Mouse (Mus musculus) liver, postnatal 0 days (tissue): Measurements from ENCODE around the gene Ttc21a. TPM values are rescaled to one million over a fixed set of nuclear protein-coding genes. Genes with fewer than 3 reads are reported as not detected.

Source experiments
- ATAC-seq: fragments of 200-750 bp; cut with Nextera tagmentation; 2 replicates; pipeline ENCODE4 v1.8.0; 2017; ENCODE audit warnings: mild to moderate bottlenecking, moderate library complexity
- DNase-seq: peaks from one replicate; pipeline ENCODE4 v3.0.0-alpha.2; 2016
- H3K27ac ChIP-seq: fragments of 300-500 bp; sonication (generic); 2 replicates; pipeline ENCODE4 v1.5.1; 2014; ENCODE audit warnings: antibody characterized with exemption, moderate library complexity, mild to moderate bottlenecking, low read depth
- H3K27me3 ChIP-seq: fragments of 300-500 bp; sonication (generic); 2 replicates; pipeline ENCODE4 v1.6.1; 2014; ENCODE audit warnings: low read length, control low read depth, mixed read lengths; ENCODE audit not compliant: insufficient read depth
- H3K36me3 ChIP-seq: fragments of 300-500 bp; sonication (generic); replicated peaks from 2 replicates; pipeline ENCODE4 v1.6.1; 2014; ENCODE audit warnings: mild to moderate bottlenecking, control low read depth, low read length, moderate library complexity, mixed read lengths; ENCODE audit not compliant: insufficient read depth
- H3K4me1 ChIP-seq: fragments of 300-500 bp; sonication (generic); 2 replicates; pipeline ENCODE4 v1.6.1; 2014; ENCODE audit warnings: antibody characterized with exemption, mild to moderate bottlenecking, control low read depth; ENCODE audit not compliant: insufficient read depth
- H3K4me2 ChIP-seq: fragments of 300-500 bp; sonication (generic); 2 replicates; pipeline ENCODE4 v1.6.1; 2014; ENCODE audit warnings: low read depth, mild to moderate bottlenecking, low read length, moderate library complexity, mixed read lengths
- H3K4me3 ChIP-seq: fragments of 300-500 bp; sonication (generic); 2 replicates; pipeline ENCODE4 v1.5.1; 2014; ENCODE audit warnings: low read depth, low read length
- H3K9ac ChIP-seq: fragments of 300-500 bp; sonication (generic); replicated peaks from 2 replicates; pipeline ENCODE4 v1.6.1; 2014; ENCODE audit warnings: mild to moderate bottlenecking, moderate library complexity
- H3K9me3 ChIP-seq: fragments of 300-500 bp; sonication (generic); 2 replicates; pipeline ENCODE4 v1.6.1; 2016; ENCODE audit warnings: mild to moderate bottlenecking, control low read depth, low read length, mixed read lengths
- CTCF ChIP-seq: sonication (generic); IDR thresholded peaks from 2 replicates; pipeline ENCODE4 v1.5.1; 2016; ENCODE audit warnings: antibody characterized with exemption, low read depth
- EP300 ChIP-seq: IDR thresholded peaks from 2 replicates; pipeline ENCODE4 v1.6.1; 2016; ENCODE audit warnings: antibody characterized with exemption, low read depth, mild to moderate bottlenecking
- WGBS: fragments of 180-500 bp; shearing (Covaris S2); extraction: QIAGEN DNeasy Blood & Tissue Kit; methylation state at CpG from one replicate; pipeline ENCODE4 v1.1.7; 2014; ENCODE audit not compliant: insufficient replicate concordance; 5-methylcytosine and 5-hydroxymethylcytosine counted together
- polyA plus RNA-seq: library from polyadenylated mRNA; unstranded; fragments of >200 nt; fragmentation: Nextera tagmentation; extraction: Ambion mirVana; gene quantifications from 2 replicates; pipeline ENCODE4 v1.2.1, GENCODE M21; 2015

The Ttc21a gene
- 0.09 and 0.22 TPM in 2 replicates for polyA plus RNA-seq

DNA sequence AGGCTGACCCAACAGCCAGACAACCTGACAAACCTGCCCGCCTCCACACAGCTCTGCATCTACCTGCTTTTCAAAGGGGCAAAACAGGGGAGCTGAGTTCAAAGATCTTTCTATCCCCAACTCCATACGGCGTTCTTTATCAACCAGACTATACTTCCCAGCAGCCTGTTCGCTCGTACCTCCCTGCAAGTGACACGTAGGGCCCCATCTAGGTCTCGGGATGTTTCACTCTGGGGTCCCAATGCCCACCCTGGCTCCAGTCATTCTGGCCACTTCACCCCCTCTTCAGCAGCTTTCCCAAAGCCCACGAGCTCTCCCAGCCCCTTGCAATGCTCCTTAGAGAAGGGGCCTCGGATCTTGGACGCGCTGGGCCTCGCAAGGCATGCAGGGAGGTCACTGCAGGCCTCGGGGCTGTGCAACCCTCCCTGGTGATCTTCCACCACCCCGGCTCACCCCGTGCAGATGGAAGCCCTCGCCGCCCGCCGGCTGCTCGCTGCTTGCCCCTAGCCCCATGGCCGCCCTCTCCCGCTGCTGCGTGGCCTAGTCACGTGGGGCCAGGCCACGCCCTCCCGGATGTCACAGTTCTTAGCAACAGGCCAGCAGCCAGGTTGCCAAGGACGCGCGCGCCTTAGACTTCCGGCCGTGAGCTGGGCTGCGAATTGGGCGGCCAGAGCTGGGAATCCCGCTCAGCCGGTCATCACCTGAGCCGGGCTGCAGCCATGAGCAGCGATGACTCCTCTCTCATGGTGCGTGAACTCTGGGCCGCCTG, at the start of gene Ttc21a, which contains the start of gene Gorasp1:
Ttc21a (plus strand) TSS at position 602 of the 769 bp plus-strand sequence.
Gorasp1 (minus strand) TSS at position 561 of the 769 bp plus-strand sequence.
- Histone ChIP-seq H3K36me3 (0 out of 2 replicates have a peak, but pooled peaks cover under 1% of the 10 kb centered on the region), H3K27me3 (no peaks in the 10 kb centered on the region), H3K27ac (peak within 1 kb of the TSS; percentile 84), H3K9me3 (no peaks in the 10 kb centered on the region), H3K4me1 (peaks cover 13% of the 10 kb centered on the region), H3K9ac (peak within 1 kb of the TSS; percentile 86), H3K4me2 (peak within 1 kb of the TSS; percentile 94), H3K4me3 (peak within 1 kb of the TSS; percentile 69)
- TF ChIP-seq EP300 (no peak), CTCF (no peak)
- ATAC-seq: peak; percentile 87
- peak; percentile 94 for DNase-seq
- WGBS: 1% methylated on average over 40 of the region's 40 CpGs

DNA sequence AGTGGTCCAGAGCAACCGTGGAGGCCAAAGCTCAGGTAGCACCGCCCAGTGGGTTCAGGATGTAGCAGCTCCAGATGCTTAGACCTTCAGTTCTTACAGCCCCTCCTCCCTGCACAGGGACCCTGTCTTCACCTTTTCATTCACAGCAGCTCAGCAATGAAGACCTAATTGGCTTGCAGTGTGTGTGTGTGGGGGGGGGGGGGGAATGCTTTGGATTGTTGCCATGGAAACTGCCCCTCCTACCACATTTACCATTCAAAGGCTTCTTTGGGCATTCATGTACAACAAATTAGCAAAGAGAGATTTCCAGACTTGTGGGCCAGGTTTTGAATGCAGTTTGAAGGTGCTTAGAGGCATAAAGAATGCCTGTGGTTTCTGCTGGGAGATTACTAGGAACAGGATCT, 48.6 kb upstream of the Ttc21a start:
- Histone ChIP-seq H3K27me3 (no peaks in the 10 kb centered on the region), H3K4me3 (no peak overlapping the region), H3K36me3 (no peaks in the 10 kb centered on the region), H3K4me2 (no peak overlapping the region), H3K9ac (no peak overlapping the region), H3K27ac (no peak overlapping the region), H3K4me1 (no peaks in the 10 kb centered on the region), H3K9me3 (no peaks in the 10 kb centered on the region)
- ATAC-seq (no peak), DNase-seq (no peak)
- TF ChIP-seq EP300 (no peak), CTCF (no peak)
- 61% methylated on average over 2 of the region's 2 CpGs for WGBS

DNA sequence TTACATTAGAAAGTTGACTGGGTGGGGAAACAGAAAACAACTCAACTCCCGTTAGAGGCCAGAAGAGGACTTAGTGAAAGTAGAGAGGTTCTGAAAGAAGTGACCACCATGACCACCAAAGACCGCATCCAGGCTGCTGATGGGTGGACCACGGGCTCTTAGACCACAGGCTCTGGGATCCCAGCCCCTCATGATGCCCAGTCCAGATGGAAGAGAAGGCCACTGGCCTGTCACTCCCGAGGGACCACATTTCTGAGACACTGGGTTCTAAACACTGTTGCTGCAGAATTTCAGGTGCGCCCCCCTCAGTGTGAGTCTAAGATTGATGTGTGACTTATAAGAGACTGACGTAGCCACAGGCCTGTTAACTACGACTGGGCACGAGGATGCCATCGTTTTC, 48.0 kb upstream of the Ttc21a start:
- Histone ChIP-seq H3K4me2 (no peak overlapping the region), H3K9me3 (no peaks in the 10 kb centered on the region), H3K27me3 (no peaks in the 10 kb centered on the region), H3K9ac (no peak overlapping the region), H3K36me3 (no peaks in the 10 kb centered on the region), H3K27ac (no peak overlapping the region), H3K4me1 (no peaks in the 10 kb centered on the region; the same call in 1 of the 2 replicates), H3K4me3 (no peak overlapping the region)
- TF ChIP-seq CTCF (no peak), EP300 (no peak)
- 81% methylated on average over 9 of the region's 9 CpGs for WGBS
- DNase-seq: no peak
- no peak for ATAC-seq

DNA sequence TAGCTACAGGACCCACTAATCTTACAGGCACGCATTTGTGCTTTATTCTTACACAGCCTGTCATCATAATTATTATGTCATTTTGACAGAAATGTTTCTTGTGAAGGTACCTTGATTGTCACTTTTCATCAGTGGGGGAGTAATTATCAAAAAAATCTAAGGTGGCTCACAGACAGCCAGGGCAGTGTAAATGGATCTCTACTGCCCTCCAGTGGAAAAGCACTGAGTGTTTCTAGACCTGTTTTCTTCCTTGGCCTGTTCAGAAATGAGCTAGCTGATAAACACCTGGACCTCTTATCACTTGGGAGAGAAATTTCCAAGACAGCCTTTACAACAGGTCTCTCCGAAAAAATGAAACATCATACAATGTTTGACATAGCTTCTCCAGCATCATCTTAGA, 46.7 kb upstream of the Ttc21a start:
- no peaks in the 10 kb centered on the region for H3K36me3 ChIP-seq
- H3K27ac ChIP-seq: no peak overlapping the region
- no peak overlapping the region for H3K9ac ChIP-seq
- TF ChIP-seq CTCF (peak; percentile 77), EP300 (no peak)
- H3K4me1 ChIP-seq: peaks cover 4% of the 10 kb centered on the region
- no peak for ATAC-seq
- no peaks in the 10 kb centered on the region for H3K9me3 ChIP-seq
- H3K4me2 ChIP-seq: no peak overlapping the region
- no peak overlapping the region for H3K4me3 ChIP-seq
- WGBS: 48% methylated on average over 2 of the region's 2 CpGs
- no peaks in the 10 kb centered on the region for H3K27me3 ChIP-seq
- DNase-seq: peak; percentile 34

DNA sequence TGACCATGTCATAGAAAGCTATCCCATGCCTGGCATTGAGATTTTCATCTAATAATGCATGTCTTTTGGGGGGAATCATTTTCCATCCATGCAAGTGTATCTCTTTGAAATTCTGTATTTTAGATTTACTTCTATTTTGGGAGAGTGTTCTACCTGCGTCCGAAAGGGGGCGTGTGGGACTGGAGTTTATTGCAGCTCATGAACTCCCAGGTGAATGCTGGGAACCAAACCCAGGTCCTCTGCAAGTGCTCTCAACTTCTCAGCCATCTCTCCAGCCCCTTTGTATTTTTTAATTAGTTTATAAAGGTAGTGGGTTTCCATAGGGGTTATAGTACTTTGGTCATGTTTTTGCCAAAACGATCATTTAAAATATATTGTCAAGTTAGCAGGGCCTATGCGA, 43.5 kb upstream of the Ttc21a start:
- Histone ChIP-seq H3K27ac (no peak overlapping the region), H3K4me2 (peak overlapping the region; percentile 90), H3K9ac (no peak overlapping the region), H3K27me3 (no peaks in the 10 kb centered on the region), H3K36me3 (no peaks in the 10 kb centered on the region), H3K9me3 (no peaks in the 10 kb centered on the region), H3K4me1 (peaks cover 13% of the 10 kb centered on the region), H3K4me3 (no peak overlapping the region)
- no peak for DNase-seq
- 81% methylated on average over 5 of the region's 5 CpGs for WGBS
- TF ChIP-seq CTCF (no peak), EP300 (no peak)
- no peak for ATAC-seq

DNA sequence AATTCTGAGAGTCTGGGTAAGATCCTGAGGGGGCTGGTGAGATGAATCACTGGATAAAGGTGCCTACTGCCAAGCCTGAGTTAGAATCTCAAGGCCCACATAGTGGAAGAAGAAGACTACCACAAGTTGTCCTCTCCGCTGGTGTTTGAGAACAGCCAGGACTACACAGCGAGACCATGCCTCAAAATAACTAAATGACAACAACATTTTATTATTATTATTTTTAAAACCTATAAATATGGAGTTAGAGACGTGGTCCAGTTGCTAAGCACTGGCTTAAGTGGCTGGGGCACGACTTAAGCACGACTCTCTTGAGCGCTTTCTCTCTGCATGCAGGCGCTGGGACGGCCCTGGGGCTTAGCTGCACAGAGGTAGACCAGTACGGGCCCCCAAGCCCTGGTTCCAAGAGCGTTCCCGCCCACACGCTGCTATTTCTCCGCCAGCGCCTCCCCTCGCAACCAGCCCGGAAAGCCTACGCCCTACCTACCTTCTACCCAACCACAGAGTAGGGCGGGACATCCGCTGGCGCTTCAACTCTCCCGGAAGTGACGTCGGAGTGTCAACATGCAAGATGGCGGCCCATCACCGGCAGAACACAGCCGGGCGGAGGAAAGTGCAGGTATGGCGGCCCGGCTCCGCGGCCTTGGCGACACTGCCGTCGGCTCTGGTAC, 42.9 kb upstream of the Ttc21a start, which contains the start of gene Wdr48:
Wdr48 (plus strand) TSS at position 540 of the 671 bp plus-strand sequence.
- 4% methylated on average over 33 of the region's 34 CpGs for WGBS
- Histone ChIP-seq H3K9me3 (no peaks in the 10 kb centered on the region), H3K36me3 (no peaks in the 10 kb centered on the region), H3K4me3 (peak within 1 kb of the TSS; percentile 78), H3K4me2 (peak within 1 kb of the TSS; percentile 90), H3K27me3 (no peaks in the 10 kb centered on the region), H3K9ac (peak within 1 kb of the TSS; percentile 84), H3K4me1 (peaks cover 13% of the 10 kb centered on the region), H3K27ac (peak within 1 kb of the TSS; percentile 79)
- TF ChIP-seq EP300 (no peak), CTCF (no peak)
- peak; percentile 98 for DNase-seq
- ATAC-seq: peak; percentile 98
